Mouse (Mus musculus): ENCODE measurements around the gene Bmp8b. TPM values are rescaled to one million over a fixed set of nuclear protein-coding genes. Genes with fewer than 3 reads are reported as not detected.

Bmp8b gene
- not detected in 2 replicates for total RNA-seq (2017)

DNA sequence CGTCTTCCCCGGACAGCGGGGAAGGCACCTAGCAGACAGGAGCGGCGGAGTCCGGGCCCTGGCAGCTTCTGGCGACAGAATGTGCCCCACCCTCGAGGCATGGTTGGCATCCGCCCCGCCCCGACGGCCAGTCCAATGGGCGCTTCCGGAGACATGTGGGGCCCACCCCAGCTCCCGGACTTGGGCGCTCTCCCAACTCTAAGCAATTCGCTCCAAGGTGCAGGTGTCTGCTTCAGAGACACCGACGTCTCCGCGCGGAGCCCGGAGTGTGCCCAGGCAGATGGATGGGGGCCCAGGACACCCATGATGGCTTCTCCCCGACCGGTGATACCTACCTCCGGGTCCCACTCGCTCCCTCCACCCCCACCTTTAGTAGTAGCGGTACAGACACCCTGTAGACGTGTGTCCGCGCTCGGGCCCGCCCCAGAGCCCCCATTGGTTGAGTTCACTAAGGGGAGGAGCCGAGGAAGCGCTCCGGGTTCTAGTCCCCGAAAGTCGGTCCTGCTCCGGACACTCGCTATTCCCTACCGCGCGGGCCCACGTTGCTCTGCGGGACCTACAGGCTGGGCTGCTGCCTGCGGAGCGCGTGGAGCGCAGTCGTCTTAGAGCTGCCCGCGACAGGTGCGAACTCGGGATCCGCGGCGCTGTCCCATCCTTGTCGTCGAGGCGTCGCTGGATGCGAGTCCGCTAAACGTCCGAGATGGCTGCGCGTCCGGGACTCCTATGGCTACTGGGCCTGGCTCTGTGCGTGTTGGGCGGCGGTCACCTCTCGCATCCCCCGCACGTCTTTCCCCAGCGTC, at the start of gene Bmp8b:
Gene Bmp8b (plus strand): TSS at position 515 of the 800 bp plus-strand sequence.
- ATAC-seq (replicated peaks in 1 of 2; ENCODE audit: insufficient read depth in 1 of 2, low FRiP score in 2 of 2, low TSS enrichment in 1 of 2, low read depth in 1 of 2, poor library complexity in 2 of 2, severe bottlenecking in 2 of 2) = peak; percentile 33 to 49; a peak in 3 of 4 replicates

DNA sequence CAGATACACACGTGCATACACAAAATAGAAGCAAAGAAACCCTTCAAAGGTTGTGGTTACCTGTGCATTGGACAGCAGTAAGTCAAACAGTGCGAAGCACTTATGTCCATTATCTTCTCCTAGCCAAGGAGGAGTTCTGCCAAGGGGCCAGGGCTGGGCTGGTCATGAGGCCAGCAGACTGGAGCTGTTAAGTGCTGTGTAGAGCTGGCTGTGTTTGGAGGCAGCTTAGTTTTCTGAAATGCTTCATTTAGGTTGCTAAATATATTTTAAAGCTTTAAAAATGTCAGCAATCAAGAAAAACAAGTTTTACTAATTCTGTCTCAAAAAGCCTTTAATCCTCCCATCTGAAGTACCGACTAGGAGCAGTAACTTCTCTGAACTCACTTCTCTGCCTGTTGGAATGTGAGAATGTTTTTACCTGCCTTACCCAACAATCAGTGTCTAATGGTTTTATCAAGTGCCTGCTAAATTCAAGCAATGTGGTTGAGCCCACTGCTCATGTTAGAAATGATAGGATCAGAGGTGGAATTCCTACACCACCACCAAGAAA, 48.3 kb upstream of the Bmp8b start:
- no peak for ATAC-seq (replicated peaks in 1 of 2; ENCODE audit: insufficient read depth in 1 of 2, low FRiP score in 2 of 2, low TSS enrichment in 1 of 2, low read depth in 1 of 2, poor library complexity in 2 of 2, severe bottlenecking in 2 of 2)

DNA sequence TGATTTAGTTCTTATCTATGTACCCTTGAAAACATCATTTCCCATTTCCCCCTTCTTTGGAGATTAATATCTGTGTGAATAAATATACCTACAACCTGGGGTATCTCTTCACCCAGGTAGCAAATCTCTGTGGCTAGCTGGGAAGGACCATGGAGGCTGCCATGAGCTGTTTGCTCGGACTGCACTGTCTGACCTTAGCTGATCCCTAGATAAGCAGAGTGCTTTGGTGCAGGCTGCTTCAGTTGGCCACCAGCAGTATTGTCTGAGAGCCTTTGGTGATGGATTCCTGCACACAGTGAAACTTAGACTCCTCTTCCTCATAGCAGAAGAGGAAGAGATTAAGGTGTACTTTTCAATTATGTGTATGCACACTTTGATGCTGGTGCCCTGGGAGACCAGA, 47.0 kb upstream of the Bmp8b start:
- no peak for ATAC-seq (replicated peaks in 1 of 2; ENCODE audit: insufficient read depth in 1 of 2, low FRiP score in 2 of 2, low TSS enrichment in 1 of 2, low read depth in 1 of 2, poor library complexity in 2 of 2, severe bottlenecking in 2 of 2)

GRCm38 (mm10) chr4:123061744-123062143, 43.2 kb upstream of the Bmp8b start:
- no peak for ATAC-seq (replicated peaks in 1 of 2; ENCODE audit: insufficient read depth in 1 of 2, low FRiP score in 2 of 2, low TSS enrichment in 1 of 2, low read depth in 1 of 2, poor library complexity in 2 of 2, severe bottlenecking in 2 of 2)

DNA sequence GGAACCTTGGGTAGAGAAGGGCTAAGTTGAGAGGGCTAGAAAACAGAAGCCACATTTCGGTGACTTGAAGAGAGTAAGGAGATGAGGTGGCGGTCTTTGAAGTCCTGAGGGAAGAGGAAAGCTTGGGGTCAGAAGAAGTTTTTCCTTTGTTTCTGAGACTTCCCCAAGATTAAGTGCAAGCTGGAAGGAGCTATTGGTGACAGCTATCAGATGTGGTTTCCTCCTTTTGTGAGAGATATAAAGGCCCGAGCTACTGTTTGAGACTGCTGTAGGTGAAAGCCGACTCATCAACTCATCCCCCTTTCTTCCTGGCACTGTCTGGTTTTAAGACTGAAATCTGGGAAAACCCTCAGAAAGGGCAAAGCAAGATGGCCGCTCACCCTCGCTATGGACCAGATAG, 36.3 kb upstream of the Bmp8b start:
- no peak for ATAC-seq (replicated peaks in 1 of 2; ENCODE audit: insufficient read depth in 1 of 2, low FRiP score in 2 of 2, low TSS enrichment in 1 of 2, low read depth in 1 of 2, poor library complexity in 2 of 2, severe bottlenecking in 2 of 2)

DNA sequence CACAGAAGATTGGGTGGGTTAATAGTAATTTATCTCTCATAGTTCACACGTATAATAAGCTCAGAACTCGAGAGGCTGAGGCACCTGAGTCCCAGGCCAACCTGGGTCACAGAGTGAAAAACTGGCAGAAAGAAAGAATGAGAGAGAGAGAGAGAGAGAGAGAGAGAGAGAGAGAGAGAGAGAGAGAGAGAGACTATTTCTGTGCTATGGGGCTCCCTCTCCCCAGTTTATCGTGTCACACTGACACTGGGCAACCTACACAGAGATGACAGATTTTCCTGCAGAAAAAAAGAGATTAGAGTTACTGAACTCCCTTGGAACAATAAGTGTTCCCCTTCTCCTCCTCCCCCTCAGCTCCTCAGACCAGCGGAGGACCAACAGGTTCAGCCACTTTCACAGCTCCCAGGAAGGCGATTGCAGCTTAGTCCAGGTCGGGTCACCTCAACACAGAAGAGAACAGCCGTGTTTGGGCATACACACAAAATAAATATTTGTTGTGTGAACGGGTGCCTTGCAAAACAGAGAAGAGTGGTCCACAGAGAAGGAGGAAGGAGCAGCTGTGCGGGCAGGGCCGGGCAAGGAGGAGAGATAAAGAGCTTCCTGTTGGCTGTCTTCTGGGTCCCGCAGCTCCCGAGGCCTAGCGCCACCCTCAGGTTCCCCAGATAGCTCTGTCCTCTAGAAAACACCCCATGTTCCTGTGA, 33.5 kb upstream of the Bmp8b start:
- peak; percentile 96 to 97 for ATAC-seq (replicated peaks in 1 of 2; ENCODE audit: insufficient read depth in 1 of 2, low FRiP score in 2 of 2, low TSS enrichment in 1 of 2, low read depth in 1 of 2, poor library complexity in 2 of 2, severe bottlenecking in 2 of 2)

GRCm38 (mm10) chr4:123076928-123077327, 28.0 kb upstream of the Bmp8b start:
- no peak for ATAC-seq (replicated peaks in 1 of 2; ENCODE audit: insufficient read depth in 1 of 2, low FRiP score in 2 of 2, low TSS enrichment in 1 of 2, low read depth in 1 of 2, poor library complexity in 2 of 2, severe bottlenecking in 2 of 2)

DNA sequence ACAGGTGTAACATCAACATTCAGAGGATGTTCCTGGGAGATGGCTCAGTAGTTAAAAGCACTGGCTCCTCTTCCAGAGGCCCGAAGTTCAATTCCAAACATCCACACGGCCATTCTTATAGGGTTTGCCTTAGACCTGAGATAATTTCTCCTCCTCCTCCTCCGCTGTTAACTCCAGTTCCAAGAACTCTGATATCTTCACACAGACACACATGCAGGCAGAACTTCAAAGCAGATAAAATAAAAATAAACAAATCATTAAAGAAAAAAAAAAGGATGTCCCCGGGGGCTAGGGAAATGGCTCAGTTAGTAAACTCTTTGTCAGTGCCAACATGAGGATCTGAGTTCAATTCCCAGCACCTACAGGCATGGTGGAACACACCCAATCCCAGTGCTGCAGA, 26.7 kb upstream of the Bmp8b start:
- no peak for ATAC-seq (replicated peaks in 1 of 2; ENCODE audit: insufficient read depth in 1 of 2, low FRiP score in 2 of 2, low TSS enrichment in 1 of 2, low read depth in 1 of 2, poor library complexity in 2 of 2, severe bottlenecking in 2 of 2)

DNA sequence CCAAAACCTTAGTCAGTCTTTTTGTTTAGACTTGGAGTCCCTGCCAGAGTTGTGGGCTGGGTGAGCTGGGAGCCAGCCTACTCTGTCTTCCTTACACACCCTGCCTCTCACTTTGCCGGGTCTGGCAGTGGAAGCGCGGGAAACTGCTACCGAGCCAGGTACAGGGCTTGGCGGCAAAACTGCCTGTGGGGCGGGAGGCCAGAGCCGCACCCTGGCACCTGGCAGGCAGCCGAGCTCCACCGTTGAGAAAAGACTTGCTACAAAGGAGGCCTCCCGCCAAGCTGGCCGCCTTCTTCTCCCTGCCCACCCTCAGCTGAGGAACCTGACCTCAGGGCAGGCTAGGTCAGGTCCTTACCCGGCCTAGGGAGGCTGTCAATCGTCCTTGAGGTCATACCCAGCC, 24.2 kb upstream of the Bmp8b start:
- ATAC-seq (replicated peaks in 1 of 2; ENCODE audit: insufficient read depth in 1 of 2, low FRiP score in 2 of 2, low TSS enrichment in 1 of 2, low read depth in 1 of 2, poor library complexity in 2 of 2, severe bottlenecking in 2 of 2) = no peak

DNA sequence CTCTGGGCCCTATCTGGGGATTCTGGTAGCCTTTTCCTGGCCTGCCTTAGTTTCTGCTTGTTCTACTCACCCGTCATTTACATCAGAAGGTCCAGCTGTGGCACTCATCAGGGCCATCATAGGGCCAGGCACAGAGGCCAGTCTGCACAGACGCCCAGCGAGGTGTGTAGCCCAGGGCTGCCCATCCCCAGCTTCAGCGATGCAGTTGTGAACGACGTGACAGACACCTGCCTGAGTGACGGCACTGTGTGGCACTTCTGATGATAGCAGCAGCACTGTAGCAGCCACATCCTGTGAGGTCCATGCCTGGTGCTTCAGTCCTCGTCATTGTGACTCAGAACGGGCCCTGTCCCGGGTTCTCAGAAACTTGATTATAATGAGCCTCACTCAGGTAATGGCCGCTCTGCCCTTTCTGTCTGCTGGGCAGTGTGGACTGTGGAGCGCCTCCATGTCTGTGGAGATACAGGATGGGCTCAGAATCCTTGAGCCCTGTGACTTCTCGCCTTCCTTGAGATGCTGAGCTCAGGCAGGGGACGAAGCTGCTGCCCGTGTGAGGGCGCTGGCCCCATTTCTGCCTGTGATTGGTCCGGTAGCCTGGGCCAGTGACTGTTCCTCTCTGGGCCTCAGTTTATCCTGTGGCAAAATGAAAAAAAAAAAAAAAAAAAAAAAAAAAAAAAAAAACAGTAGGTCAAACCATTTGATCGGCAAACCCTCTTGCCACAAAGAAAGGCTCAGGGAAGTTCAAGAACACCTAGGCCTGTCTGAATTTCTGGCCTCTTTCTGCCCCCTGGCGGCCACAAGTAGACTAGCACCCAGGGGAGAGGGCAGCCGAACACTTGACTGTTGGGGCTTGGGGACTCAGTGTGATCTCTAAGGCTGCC, 22.4 kb upstream of the Bmp8b start:
- ATAC-seq (replicated peaks in 1 of 2; ENCODE audit: insufficient read depth in 1 of 2, low FRiP score in 2 of 2, low TSS enrichment in 1 of 2, low read depth in 1 of 2, poor library complexity in 2 of 2, severe bottlenecking in 2 of 2) = peak; percentile 76 to 81; a peak in 3 of 4 replicates

DNA sequence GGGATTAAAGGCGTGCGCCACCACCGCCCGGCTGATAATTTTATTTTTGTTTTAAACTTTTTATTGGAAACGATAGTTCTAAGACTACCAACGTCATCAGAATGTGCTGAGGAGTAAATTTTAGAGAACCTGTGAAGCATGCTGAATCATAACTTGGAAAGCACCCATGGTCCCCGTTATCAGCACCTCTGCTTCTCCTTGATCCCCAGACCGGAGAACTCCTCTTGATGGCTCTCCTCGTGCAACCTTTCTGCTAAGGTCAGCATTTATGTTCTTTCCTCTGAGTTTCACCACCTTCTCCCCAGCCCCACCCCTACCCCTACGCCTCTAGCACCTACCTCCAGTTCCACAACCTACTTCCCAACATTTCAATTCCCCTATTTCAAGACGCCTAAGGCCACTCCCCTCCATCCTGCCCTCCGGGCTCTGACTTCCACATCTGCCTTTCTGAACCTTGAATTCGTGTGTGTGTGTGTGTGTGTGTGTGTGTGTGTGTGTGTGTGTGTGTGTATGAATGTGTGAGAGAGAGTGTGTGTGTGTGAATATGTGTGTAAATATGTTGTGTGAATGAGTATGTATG, 21.6 kb upstream of the Bmp8b start:
- no peak for ATAC-seq (replicated peaks in 1 of 2; ENCODE audit: insufficient read depth in 1 of 2, low FRiP score in 2 of 2, low TSS enrichment in 1 of 2, low read depth in 1 of 2, poor library complexity in 2 of 2, severe bottlenecking in 2 of 2)

DNA sequence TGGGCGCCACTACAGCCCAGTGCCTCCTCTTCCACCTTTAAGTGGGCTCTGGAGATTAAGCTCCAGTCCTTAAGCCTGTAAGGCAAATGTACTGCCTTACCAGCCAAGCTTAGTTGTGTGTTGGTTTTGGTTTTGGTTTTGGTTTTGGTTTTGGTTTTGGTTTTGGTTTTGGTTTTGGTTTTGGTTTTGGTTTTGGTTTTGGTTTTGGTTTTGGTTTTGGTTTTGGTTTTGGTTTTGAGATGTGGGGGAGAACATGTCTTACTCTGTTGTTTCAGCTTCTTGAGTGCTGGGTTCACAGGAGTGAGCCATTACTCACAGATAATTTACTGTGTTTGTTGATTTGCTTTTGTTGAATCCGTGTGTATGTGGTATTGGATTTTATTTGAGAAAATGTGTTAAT, 19.7 kb upstream of the Bmp8b start:
- ATAC-seq (replicated peaks in 1 of 2; ENCODE audit: insufficient read depth in 1 of 2, low FRiP score in 2 of 2, low TSS enrichment in 1 of 2, low read depth in 1 of 2, poor library complexity in 2 of 2, severe bottlenecking in 2 of 2) = no peak

GRCm38 (mm10) chr4:123086381-123086780, 18.6 kb upstream of the Bmp8b start:
- ATAC-seq (replicated peaks in 1 of 2; ENCODE audit: insufficient read depth in 1 of 2, low FRiP score in 2 of 2, low TSS enrichment in 1 of 2, low read depth in 1 of 2, poor library complexity in 2 of 2, severe bottlenecking in 2 of 2) = no peak

- ATAC-seq (replicated peaks in 1 of 2; ENCODE audit: insufficient read depth in 1 of 2, low FRiP score in 2 of 2, low TSS enrichment in 1 of 2, low read depth in 1 of 2, poor library complexity in 2 of 2, severe bottlenecking in 2 of 2) = no peak
Measured at GRCm38 (mm10) chr4:123092621-123093020, 12.3 kb upstream of the Bmp8b start.

DNA sequence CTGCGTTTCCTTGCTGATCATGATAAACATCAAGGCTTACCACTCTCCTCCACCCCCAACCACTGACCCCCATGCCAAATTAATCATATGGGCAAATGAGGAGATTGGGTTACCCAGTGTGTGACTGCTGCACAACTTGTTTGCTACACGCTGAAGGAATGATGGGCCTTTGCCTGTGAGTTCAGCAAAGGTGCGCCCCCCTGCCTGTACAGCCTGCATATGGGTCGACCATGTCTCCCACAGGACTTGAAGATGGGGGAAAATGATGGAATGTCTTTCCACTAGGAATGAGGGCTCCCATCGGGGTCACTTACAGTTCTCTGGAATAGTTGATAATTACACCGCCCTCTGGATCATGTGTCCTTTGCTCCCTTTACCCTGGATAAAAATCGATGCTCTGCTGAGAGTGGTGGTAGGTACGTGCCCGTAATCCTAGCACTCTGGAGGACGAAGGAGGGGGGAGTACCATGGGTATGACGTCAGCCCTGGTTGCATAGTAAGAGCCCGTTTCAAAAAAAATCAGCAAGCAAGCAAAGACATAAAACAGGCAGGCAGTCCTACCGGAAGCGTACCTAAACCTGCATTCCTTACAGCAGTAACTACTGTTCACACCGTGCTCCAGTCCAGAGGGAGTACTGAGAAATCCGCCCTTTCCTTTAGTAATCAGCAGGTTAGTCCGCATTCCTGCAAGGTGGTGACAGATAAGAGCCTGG, 11.7 kb upstream of the Bmp8b start:
- no peak for ATAC-seq (replicated peaks in 1 of 2; ENCODE audit: insufficient read depth in 1 of 2, low FRiP score in 2 of 2, low TSS enrichment in 1 of 2, low read depth in 1 of 2, poor library complexity in 2 of 2, severe bottlenecking in 2 of 2)

- no peak for ATAC-seq (replicated peaks in 1 of 2; ENCODE audit: insufficient read depth in 1 of 2, low FRiP score in 2 of 2, low TSS enrichment in 1 of 2, low read depth in 1 of 2, poor library complexity in 2 of 2, severe bottlenecking in 2 of 2)
Measured at GRCm38 (mm10) chr4:123093869-123094268, 11.1 kb upstream of the Bmp8b start.

- no peak for ATAC-seq (replicated peaks in 1 of 2; ENCODE audit: insufficient read depth in 1 of 2, low FRiP score in 2 of 2, low TSS enrichment in 1 of 2, low read depth in 1 of 2, poor library complexity in 2 of 2, severe bottlenecking in 2 of 2)
Measured at GRCm38 (mm10) chr4:123105451-123105790, 456 bp downstream of the Bmp8b start.
